In the genomic region with DNA sequence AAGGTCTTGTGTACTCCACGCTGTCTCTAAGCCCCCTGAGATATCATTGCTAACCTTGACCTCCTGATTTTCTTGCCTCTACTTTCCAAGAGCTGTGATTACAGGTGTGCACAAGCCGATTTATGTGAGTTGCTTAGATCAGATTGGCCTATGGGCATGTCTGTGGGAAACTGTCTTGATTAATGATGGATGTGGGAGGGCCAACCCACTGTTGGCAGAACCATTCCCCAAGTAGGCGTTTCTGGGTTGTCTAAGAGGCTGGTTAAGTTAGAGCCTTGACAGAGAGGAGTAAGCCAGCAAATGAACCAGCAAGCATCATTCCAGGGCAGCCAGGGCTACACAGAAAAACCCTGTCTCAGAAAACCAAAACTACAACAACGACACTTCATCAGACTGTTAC, we compare ENCODE assay signal across 15 mouse cellular contexts. TPM values are rescaled to one million over a fixed set of nuclear protein-coding genes. Genes with fewer than 3 reads are reported as not detected.
DNase-seq lines count a peak whose midpoint lies in the region; ATAC-seq and TF ChIP-seq lines count a peak whose summit lies in the region.
"Had no signal": no experiment of that assay in that cellular context is flagged by ENCODE, and none has a peak within 500 bp of the region (broad histone marks: within the 10 kb centered on the region; RNA-seq: fewer than 3 reads in every experiment).

No protein-coding gene starts in this region.

- no peak for ATAC-seq in heart, postnatal 0 days (ENCODE audit: insufficient read depth, low read depth)
- ATAC-seq in heart, embryonic 11.5 days (replicated peaks; ENCODE audit: insufficient number of reproducible peaks, low FRiP score, low TSS enrichment) = no peak
- no peak for ATAC-seq in forebrain, postnatal 0 days

- no peak overlapping the region for H3K4me3 ChIP-seq in heart, postnatal 0 days (ENCODE audit: low read depth, low read length)
- H3K4me3 ChIP-seq in heart, embryonic 11.5 days (ENCODE audit: low read depth, low read length) = no peak overlapping the region
- H3K4me3 ChIP-seq in forebrain, postnatal 0 days (ENCODE audit: low read depth, low read length) = no peak overlapping the region
- H3K4me3 ChIP-seq: forebrain, embryonic 10.5 days; hindbrain, embryonic 15.5 days; intestine, embryonic 15.5 days; liver, embryonic 15.5 days; midbrain, embryonic 12.5 days; neural tube, embryonic 15.5 days had no signal

- no peak for DNase-seq in heart, postnatal 0 days (ENCODE audit: low spot score)
- DNase-seq in lung, postnatal 10 days = peak; percentile 9
- no peak for DNase-seq in lung, adult 18-20 months
- peak; percentile 93 for DNase-seq in gonadal fat pad, adult 2 months (ENCODE audit: low read depth)
- no peak for DNase-seq in forebrain, postnatal 0 days
- DNase-seq in c-Kit-positive CD71-positive TER-119-positive erythroid progenitor cells, embryonic 14.5 days (ENCODE audit: low spot score) = no peak
- DNase-seq: cerebellum, adult 9-10 months; layer of hippocampus, postnatal 36 days had no signal

- no peak for TF ChIP-seq CTCF in heart, postnatal 0 days (IDR thresholded peaks at IDR 0.05; ENCODE audit: low read depth)
- TF ChIP-seq CTCF in forebrain, postnatal 0 days (IDR thresholded peaks at IDR 0.05; ENCODE audit: low read depth) = no peak

- no peaks in the 10 kb centered on the region for H3K27me3 ChIP-seq in heart, postnatal 0 days (ENCODE audit: control insufficient read depth, insufficient read depth, low read length)
- no peaks in the 10 kb centered on the region for H3K27me3 ChIP-seq in heart, embryonic 11.5 days (ENCODE audit: control insufficient read depth, insufficient read depth, low read length)
- no peaks in the 10 kb centered on the region for H3K27me3 ChIP-seq in forebrain, postnatal 0 days (ENCODE audit: insufficient read depth, low read length)
- H3K27me3 ChIP-seq: hindbrain, embryonic 15.5 days; intestine, embryonic 15.5 days; liver, embryonic 15.5 days; midbrain, embryonic 12.5 days; neural tube, embryonic 15.5 days had no signal

- H3K27ac ChIP-seq in heart, postnatal 0 days (ENCODE audit: low read depth) = peak overlapping the region; percentile 73; the same call in 1 of the 2 replicates
- H3K27ac ChIP-seq in heart, embryonic 11.5 days (ENCODE audit: low read depth, low read length) = no peak overlapping the region
- H3K27ac ChIP-seq in forebrain, postnatal 0 days (ENCODE audit: low read depth, low read length) = no peak overlapping the region
- H3K27ac ChIP-seq: hindbrain, embryonic 15.5 days; intestine, embryonic 15.5 days; liver, embryonic 15.5 days; midbrain, embryonic 12.5 days; neural tube, embryonic 15.5 days had no signal

- no peak for TF ChIP-seq EP300 in heart, postnatal 0 days (IDR thresholded peaks at IDR 0.05; ENCODE audit: low read depth)

- no peak overlapping the region for H3K4me2 ChIP-seq in heart, postnatal 0 days (ENCODE audit: low read depth, low read length)
- no peak overlapping the region for H3K4me2 ChIP-seq in heart, embryonic 11.5 days
- H3K4me2 ChIP-seq in forebrain, postnatal 0 days (ENCODE audit: low read depth) = no peak overlapping the region
- H3K4me2 ChIP-seq: hindbrain, embryonic 15.5 days; intestine, embryonic 15.5 days; liver, embryonic 15.5 days; midbrain, embryonic 12.5 days; neural tube, embryonic 15.5 days had no signal

- H3K9me3 ChIP-seq in heart, postnatal 0 days (replicated peaks; ENCODE audit: control insufficient read depth, low read length) = no peaks in the 10 kb centered on the region
- no peaks in the 10 kb centered on the region for H3K9me3 ChIP-seq in heart, embryonic 11.5 days (replicated peaks; ENCODE audit: control insufficient read depth, low read length)
- H3K9me3 ChIP-seq in forebrain, postnatal 0 days (ENCODE audit: low read length) = no peaks in the 10 kb centered on the region
- H3K9me3 ChIP-seq: forebrain, embryonic 10.5 days; hindbrain, embryonic 15.5 days; intestine, embryonic 15.5 days; liver, embryonic 15.5 days; midbrain, embryonic 12.5 days; neural tube, embryonic 15.5 days had no signal

- H3K36me3 ChIP-seq in heart, postnatal 0 days (replicated peaks; ENCODE audit: control insufficient read depth, insufficient read depth, low read length) = no peaks in the 10 kb centered on the region
- H3K36me3 ChIP-seq in heart, embryonic 11.5 days (ENCODE audit: control insufficient read depth, insufficient read depth, low read length) = no peaks in the 10 kb centered on the region
- no peaks in the 10 kb centered on the region for H3K36me3 ChIP-seq in forebrain, postnatal 0 days (ENCODE audit: insufficient read depth)
- H3K36me3 ChIP-seq: forebrain, embryonic 10.5 days; hindbrain, embryonic 15.5 days; intestine, embryonic 15.5 days; liver, embryonic 15.5 days; midbrain, embryonic 12.5 days; neural tube, embryonic 15.5 days had no signal

- 81% methylated on average over 4 of the region's 4 CpGs for WGBS in heart, postnatal 0 days
- 70% methylated on average over 4 of the region's 4 CpGs for WGBS in heart, embryonic 11.5 days (ENCODE audit: insufficient replicate concordance)
- WGBS in forebrain, postnatal 0 days = 87% methylated on average over 4 of the region's 4 CpGs

- H3K9ac ChIP-seq in heart, postnatal 0 days (replicated peaks; ENCODE audit: low read depth, low read length) = no peak overlapping the region
- H3K9ac ChIP-seq in heart, embryonic 11.5 days (ENCODE audit: low read depth, low read length) = no peak overlapping the region
- H3K9ac ChIP-seq in forebrain, postnatal 0 days = no peak overlapping the region
- H3K9ac ChIP-seq: hindbrain, embryonic 15.5 days; intestine, embryonic 15.5 days; liver, embryonic 15.5 days; midbrain, embryonic 12.5 days; neural tube, embryonic 15.5 days had no signal

- H3K4me1 ChIP-seq in heart, postnatal 0 days (ENCODE audit: control insufficient read depth, insufficient read depth) = peaks cover 15% of the 10 kb centered on the region
- 0 out of 2 replicates have a peak, but pooled peaks cover 6% of the 10 kb centered on the region for H3K4me1 ChIP-seq in heart, embryonic 11.5 days (ENCODE audit: control insufficient read depth, insufficient read depth, low read length)
- no peaks in the 10 kb centered on the region for H3K4me1 ChIP-seq in forebrain, postnatal 0 days (ENCODE audit: insufficient read depth)
- H3K4me1 ChIP-seq: midbrain, embryonic 12.5 days had no signal

RNA-seq across cellular contexts. Expression of gene Kcmf1, which starts 26.3 kb away (rescaled TPM):
- total RNA-seq in heart, postnatal 0 days (2014; rRNA removed; ENCODE audit: low replicate concordance) = 88.7 and 93.7 TPM in 2 replicates
- 43.7 and 52.1 TPM in 2 replicates for polyA plus RNA-seq in heart, postnatal 0 days (2015; fragmentation: Nextera tagmentation; extraction: Ambion mirVana)
- polyA plus RNA-seq in heart, embryonic 11.5 days (2014; fragmentation: Nextera tagmentation; extraction: Ambion mirVana) = 44.7 and 46.1 TPM in 2 replicates
- polyA plus RNA-seq in gonadal fat pad, adult 2 months (2012; rRNA removed) = 79.3 and 93.0 TPM in 2 replicates
- 80.5 and 87.7 TPM in 2 replicates for total RNA-seq in forebrain, postnatal 0 days (2014; rRNA removed)
- polyA plus RNA-seq in forebrain, postnatal 0 days (2015; fragmentation: Nextera tagmentation; extraction: Ambion mirVana) = 46.4 and 50.1 TPM in 2 replicates

RNA-seq across cellular contexts. Expression of gene Tmsb10, which starts 32.5 kb away (rescaled TPM):
- total RNA-seq in heart, postnatal 0 days (2014; rRNA removed; ENCODE audit: low replicate concordance) = 43.7 and 63.7 TPM in 2 replicates
- polyA plus RNA-seq in heart, postnatal 0 days (2015; fragmentation: Nextera tagmentation; extraction: Ambion mirVana) = 1,264 and 1,367 TPM in 2 replicates
- polyA plus RNA-seq in heart, embryonic 11.5 days (2014; fragmentation: Nextera tagmentation; extraction: Ambion mirVana) = 1,975 and 2,031 TPM in 2 replicates
- polyA plus RNA-seq in gonadal fat pad, adult 2 months (2012; rRNA removed) = 39.2 and 41.2 TPM in 2 replicates
- 862 and 4,132 TPM in 2 replicates for total RNA-seq in forebrain, postnatal 0 days (2014; rRNA removed)
- 5,770 and 6,801 TPM in 2 replicates for polyA plus RNA-seq in forebrain, postnatal 0 days (2015; fragmentation: Nextera tagmentation; extraction: Ambion mirVana)

Comparison
In these comparisons a context has a peak if more than half of its experiments do, and no peak if none do; other contexts are left out.
1. DNase-seq: peak in lung, postnatal 10 days (single experiment) and gonadal fat pad, adult 2 months (single experiment); none in heart, postnatal 0 days (single experiment), lung, adult 18-20 months (0 of 2), forebrain, postnatal 0 days (single experiment) and c-Kit-positive CD71-positive TER-119-positive erythroid progenitor cells, embryonic 14.5 days (single experiment).
2. RNA of gene Tmsb10, which starts 32.5 kb away (polyA plus RNA-seq): 5,770 to 6,801 TPM in forebrain, postnatal 0 days, 1,975 to 2,031 TPM in heart, embryonic 11.5 days and 1,264 to 1,367 TPM in heart, postnatal 0 days; 39.2 to 41.2 TPM in gonadal fat pad, adult 2 months; every median in the first group is over 10 times any median in the second.